Mouse (Mus musculus) thymus, postnatal 25 days (tissue): ENCODE measurements around the gene Tent4b.
A peak's percentile ranks its signal among the peaks of the same experiment; 100 is the strongest.
"Not testable (repeated sequence)": the region's sequence is repeated elsewhere in the genome, so short reads cannot be mapped to it uniquely, and the experiment has no call there.

Experiments used
- DNase-seq: peaks from one replicate; pipeline ENCODE4 v3.0.0; 2022

Tent4b gene

GRCm38 (mm10) chr8:88198945-88199571 lies at the start of gene Tent4b:
Gene Tent4b (plus strand): TSS chr8:88199213.
- DNase-seq: peak; percentile 95

GRCm38 (mm10) chr8:88150910-88151371 lies 48.1 kb upstream of the Tent4b start:
- DNase-seq: no peak

GRCm38 (mm10) chr8:88160237-88160995 lies 38.6 kb upstream of the Tent4b start:
- no peak for DNase-seq

- DNase-seq: peak; percentile 74
These were observed 37.6 kb upstream of the Tent4b start for GRCm38 (mm10) chr8:88161439-88161838.

- DNase-seq: no peak
These were observed 23.7 kb upstream of the Tent4b start for GRCm38 (mm10) chr8:88175264-88175663.

- no peak for DNase-seq
These were observed 21.7 kb upstream of the Tent4b start for GRCm38 (mm10) chr8:88177291-88177690.

- DNase-seq: no peak
These were observed 15.9 kb upstream of the Tent4b start for GRCm38 (mm10) chr8:88183121-88183520.

- no peak for DNase-seq
These were observed 14.1 kb upstream of the Tent4b start for GRCm38 (mm10) chr8:88184914-88185313.

- no peak for DNase-seq
These were observed 13.3 kb upstream of the Tent4b start for GRCm38 (mm10) chr8:88185716-88186115.

GRCm38 (mm10) chr8:88197328-88197727 lies 1.7 kb upstream of the Tent4b start:
- no peak for DNase-seq

- DNase-seq: no peak
These were observed 465 bp upstream of the Tent4b start for GRCm38 (mm10) chr8:88198551-88198944.

GRCm38 (mm10) chr8:88199700-88200601 lies 938 bp downstream of the Tent4b start:
- DNase-seq: peak; percentile 49

GRCm38 (mm10) chr8:88200724-88201495 lies 1.9 kb downstream of the Tent4b start:
- DNase-seq: peak; percentile 11

GRCm38 (mm10) chr8:88201641-88202040 lies 2.6 kb downstream of the Tent4b start:
- DNase-seq: no peak

- DNase-seq: no peak
These were observed 7.0 kb downstream of the Tent4b start for GRCm38 (mm10) chr8:88206016-88206415.

- no peak for DNase-seq
These were observed 8.3 kb downstream of the Tent4b start for GRCm38 (mm10) chr8:88207121-88207821.

GRCm38 (mm10) chr8:88209930-88210827 lies 11.2 kb downstream of the Tent4b start:
- not testable (repeated sequence) for DNase-seq

- DNase-seq: no peak
These were observed 22.3 kb downstream of the Tent4b start for GRCm38 (mm10) chr8:88221353-88221752.

GRCm38 (mm10) chr8:88225358-88225757 lies 26.3 kb downstream of the Tent4b start:
- no peak for DNase-seq

- DNase-seq: no peak
These were observed 28.8 kb downstream of the Tent4b start for GRCm38 (mm10) chr8:88227851-88228250.

GRCm38 (mm10) chr8:88228286-88228685 lies 29.3 kb downstream of the Tent4b start:
- DNase-seq: no peak
